Mouse (Mus musculus): ENCODE results near the gene Scp2. TPM values are rescaled to one million over a fixed set of nuclear protein-coding genes. Genes with fewer than 3 reads are reported as not detected.
"Not testable (repeated sequence)": the region's sequence is repeated elsewhere in the genome, so short reads cannot be mapped to it uniquely, and the experiment has no call there.

The Scp2 gene
- polyA plus RNA-seq, 1 experiment from 2014 or later, result 212 TPM

DNA sequence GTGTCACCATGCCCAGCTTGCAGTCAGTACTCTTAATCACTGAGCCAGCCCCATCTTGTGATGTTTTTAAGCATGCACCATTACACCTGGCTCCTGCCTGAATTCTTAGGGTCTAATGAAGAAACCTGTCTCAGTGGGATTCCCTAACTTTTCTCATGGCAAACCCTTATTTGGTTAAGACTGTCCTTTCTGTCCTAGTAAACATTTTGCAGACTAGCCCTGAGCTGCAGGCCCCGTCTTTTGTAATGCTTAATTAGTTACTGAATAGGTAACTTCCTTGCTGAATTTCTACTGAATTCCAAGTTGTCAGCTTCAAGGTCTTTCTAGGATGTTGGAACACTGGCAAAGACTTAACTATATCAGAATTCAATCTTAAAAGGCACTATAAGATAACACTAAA, 10.3 kb upstream of the Scp2 start:
- DNase-seq; H3K4me3 ChIP-seq (replicated peaks; ENCODE audit: low read depth, low read length); H3K27me3 ChIP-seq (ENCODE audit: control insufficient read depth, insufficient read depth, low read length); ATAC-seq (ENCODE audit: low FRiP score, low TSS enrichment); H3K4me2 ChIP-seq (ENCODE audit: low read length); H3K9ac ChIP-seq (replicated peaks; ENCODE audit: low read length); H3K36me3 ChIP-seq (ENCODE audit: control insufficient read depth, insufficient read depth, low read length); H3K9me3 ChIP-seq (ENCODE audit: control insufficient read depth, low read length); H3K27ac ChIP-seq (replicated peaks; ENCODE audit: low read depth, low read length); H3K4me1 ChIP-seq (ENCODE audit: control insufficient read depth, insufficient read depth, low read length): not testable (repeated sequence)
- 89% methylated on average over 1 of the region's 1 CpGs for WGBS

- H3K4me2 ChIP-seq (ENCODE audit: low read length); H3K4me1 ChIP-seq (ENCODE audit: control insufficient read depth, insufficient read depth, low read length); H3K27me3 ChIP-seq (ENCODE audit: control insufficient read depth, insufficient read depth, low read length); H3K9me3 ChIP-seq (ENCODE audit: control insufficient read depth, low read length); H3K4me3 ChIP-seq (replicated peaks; ENCODE audit: low read depth, low read length); H3K36me3 ChIP-seq (ENCODE audit: control insufficient read depth, insufficient read depth, low read length); ATAC-seq (ENCODE audit: low FRiP score, low TSS enrichment); DNase-seq; H3K27ac ChIP-seq (replicated peaks; ENCODE audit: low read depth, low read length); H3K9ac ChIP-seq (replicated peaks; ENCODE audit: low read length): not testable (repeated sequence)
- 31% methylated on average over 3 of the region's 3 CpGs for WGBS
Measured at GRCm38 (mm10) chr4:108145554-108145953, 756 bp upstream of the Scp2 start.

DNA sequence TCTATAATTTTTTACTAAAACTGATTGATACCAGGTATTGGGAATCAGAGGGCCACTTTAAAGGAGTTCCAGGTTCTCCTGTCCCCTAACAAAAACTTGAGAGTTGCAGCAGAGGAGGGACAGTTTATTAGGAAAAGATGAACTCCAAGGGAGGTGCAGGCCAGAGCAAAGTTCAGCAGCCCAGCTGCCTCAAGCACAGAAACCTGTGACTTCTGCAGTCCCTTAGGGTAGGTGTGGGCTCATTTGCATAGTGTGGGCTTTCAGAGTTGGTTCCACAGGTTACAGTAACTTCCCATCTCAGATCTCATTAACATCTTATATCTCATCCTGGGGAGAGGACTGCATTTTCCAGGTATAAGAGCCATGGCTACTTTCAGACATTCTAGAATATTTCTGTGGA, 1.0 kb downstream of the Scp2 start:
- Histone ChIP-seq H3K9ac (replicated peaks; ENCODE audit: low read length) (no peak overlapping the region), H3K4me2 (ENCODE audit: low read length) (no peak overlapping the region), H3K27ac (replicated peaks; ENCODE audit: low read depth, low read length) (no peak overlapping the region), H3K4me3 (replicated peaks; ENCODE audit: low read depth, low read length) (no peak overlapping the region), H3K36me3 (ENCODE audit: control insufficient read depth, insufficient read depth, low read length) (no peaks in the 10 kb centered on the region), H3K9me3 (ENCODE audit: control insufficient read depth, low read length) (no peaks in the 10 kb centered on the region), H3K4me1 (ENCODE audit: control insufficient read depth, insufficient read depth, low read length) (no peaks in the 10 kb centered on the region), H3K27me3 (ENCODE audit: control insufficient read depth, insufficient read depth, low read length) (no peaks in the 10 kb centered on the region)
- DNase-seq (no peak), ATAC-seq (ENCODE audit: low FRiP score, low TSS enrichment) (no peak)

- not testable (repeated sequence) for H3K4me2 ChIP-seq (ENCODE audit: low read length); H3K4me1 ChIP-seq (ENCODE audit: control insufficient read depth, insufficient read depth, low read length); H3K27me3 ChIP-seq (ENCODE audit: control insufficient read depth, insufficient read depth, low read length); H3K27ac ChIP-seq (replicated peaks; ENCODE audit: low read depth, low read length); H3K9ac ChIP-seq (replicated peaks; ENCODE audit: low read length); DNase-seq; H3K36me3 ChIP-seq (ENCODE audit: control insufficient read depth, insufficient read depth, low read length); ATAC-seq (ENCODE audit: low FRiP score, low TSS enrichment); H3K4me3 ChIP-seq (replicated peaks; ENCODE audit: low read depth, low read length); H3K9me3 ChIP-seq (ENCODE audit: control insufficient read depth, low read length)
- 92% methylated on average over 2 of the region's 2 CpGs for WGBS
Measured at GRCm38 (mm10) chr4:108143178-108143577, 1.6 kb downstream of the Scp2 start.

- no peaks in the 10 kb centered on the region for H3K9me3 ChIP-seq (ENCODE audit: control insufficient read depth, low read length)
- no peak overlapping the region for H3K27ac ChIP-seq (replicated peaks; ENCODE audit: low read depth, low read length)
- H3K4me1 ChIP-seq (ENCODE audit: control insufficient read depth, insufficient read depth, low read length), result no peaks in the 10 kb centered on the region
- H3K4me2 ChIP-seq (ENCODE audit: low read length), result no peak overlapping the region
- ATAC-seq (ENCODE audit: low FRiP score, low TSS enrichment) (no peak), DNase-seq (no peak)
- no peak overlapping the region for H3K9ac ChIP-seq (replicated peaks; ENCODE audit: low read length)
- no peaks in the 10 kb centered on the region for H3K36me3 ChIP-seq (ENCODE audit: control insufficient read depth, insufficient read depth, low read length)
- 86% methylated on average over 5 of the region's 5 CpGs for WGBS
- no peaks in the 10 kb centered on the region for H3K27me3 ChIP-seq (ENCODE audit: control insufficient read depth, insufficient read depth, low read length)
- H3K4me3 ChIP-seq (replicated peaks; ENCODE audit: low read depth, low read length), result no peak overlapping the region
Measured at GRCm38 (mm10) chr4:108136938-108137337, 7.9 kb downstream of the Scp2 start.

DNA sequence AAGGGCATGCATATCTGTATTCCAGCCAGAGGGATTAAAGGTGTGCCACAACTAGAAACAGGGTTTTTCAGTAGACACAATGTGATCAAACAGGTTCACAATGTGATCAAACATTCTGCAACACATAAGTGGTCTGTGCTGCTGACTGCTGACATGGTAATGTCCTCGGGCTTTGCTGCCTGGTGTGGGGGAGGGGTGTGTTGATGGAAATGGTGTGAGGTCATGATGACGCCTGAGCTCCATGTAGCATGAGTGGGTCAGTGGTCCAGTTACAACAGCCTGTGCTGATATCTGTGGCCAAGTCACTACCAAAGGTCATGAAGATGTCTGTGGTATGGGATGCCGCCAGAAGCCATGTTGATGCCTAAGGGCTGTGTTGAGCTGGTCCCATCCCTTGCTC, 14.3 kb downstream of the Scp2 start:
- no peak for DNase-seq
- H3K4me1 ChIP-seq (ENCODE audit: control insufficient read depth, insufficient read depth, low read length), result no peaks in the 10 kb centered on the region
- H3K4me2 ChIP-seq (ENCODE audit: low read length), result no peak overlapping the region
- H3K9ac ChIP-seq (replicated peaks; ENCODE audit: low read length), result no peak overlapping the region
- H3K4me3 ChIP-seq (replicated peaks; ENCODE audit: low read depth, low read length), result no peak overlapping the region
- ATAC-seq (ENCODE audit: low FRiP score, low TSS enrichment), result no peak
- H3K27me3 ChIP-seq (ENCODE audit: control insufficient read depth, insufficient read depth, low read length), result no peaks in the 10 kb centered on the region
- no peaks in the 10 kb centered on the region for H3K36me3 ChIP-seq (ENCODE audit: control insufficient read depth, insufficient read depth, low read length)
- no peaks in the 10 kb centered on the region for H3K9me3 ChIP-seq (ENCODE audit: control insufficient read depth, low read length)
- WGBS, result 88% methylated on average over 3 of the region's 3 CpGs
- no peak overlapping the region for H3K27ac ChIP-seq (replicated peaks; ENCODE audit: low read depth, low read length)

GRCm38 (mm10) chr4:108128339-108128738, 16.5 kb downstream of the Scp2 start:
- ATAC-seq (ENCODE audit: low FRiP score, low TSS enrichment), result no peak
- DNase-seq, result no peak
- Histone ChIP-seq H3K4me2 (ENCODE audit: low read length) (no peak overlapping the region), H3K9ac (replicated peaks; ENCODE audit: low read length) (no peak overlapping the region), H3K27ac (replicated peaks; ENCODE audit: low read depth, low read length) (no peak overlapping the region), H3K36me3 (ENCODE audit: control insufficient read depth, insufficient read depth, low read length) (no peaks in the 10 kb centered on the region), H3K4me1 (ENCODE audit: control insufficient read depth, insufficient read depth, low read length) (no peaks in the 10 kb centered on the region), H3K4me3 (replicated peaks; ENCODE audit: low read depth, low read length) (no peak overlapping the region), H3K27me3 (ENCODE audit: control insufficient read depth, insufficient read depth, low read length) (no peaks in the 10 kb centered on the region), H3K9me3 (ENCODE audit: control insufficient read depth, low read length) (no peaks in the 10 kb centered on the region)
- WGBS, result 95% methylated on average over 2 of the region's 2 CpGs

GRCm38 (mm10) chr4:108127516-108127915, 17.3 kb downstream of the Scp2 start:
- ATAC-seq (ENCODE audit: low FRiP score, low TSS enrichment), result no peak
- H3K9me3 ChIP-seq (ENCODE audit: control insufficient read depth, low read length), result no peaks in the 10 kb centered on the region
- no peak overlapping the region for H3K4me3 ChIP-seq (replicated peaks; ENCODE audit: low read depth, low read length)
- H3K36me3 ChIP-seq (ENCODE audit: control insufficient read depth, insufficient read depth, low read length), result no peaks in the 10 kb centered on the region
- H3K4me1 ChIP-seq (ENCODE audit: control insufficient read depth, insufficient read depth, low read length), result no peaks in the 10 kb centered on the region
- no peak for DNase-seq
- H3K27me3 ChIP-seq (ENCODE audit: control insufficient read depth, insufficient read depth, low read length), result no peaks in the 10 kb centered on the region
- H3K27ac ChIP-seq (replicated peaks; ENCODE audit: low read depth, low read length), result no peak overlapping the region
- 88% methylated on average over 5 of the region's 5 CpGs for WGBS
- H3K4me2 ChIP-seq (ENCODE audit: low read length), result no peak overlapping the region
- H3K9ac ChIP-seq (replicated peaks; ENCODE audit: low read length), result no peak overlapping the region

GRCm38 (mm10) chr4:108126260-108126659, 18.5 kb downstream of the Scp2 start:
- DNase-seq (no peak), ATAC-seq (ENCODE audit: low FRiP score, low TSS enrichment) (no peak)
- Histone ChIP-seq H3K4me3 (replicated peaks; ENCODE audit: low read depth, low read length) (no peak overlapping the region), H3K9me3 (ENCODE audit: control insufficient read depth, low read length) (no peaks in the 10 kb centered on the region), H3K4me1 (ENCODE audit: control insufficient read depth, insufficient read depth, low read length) (no peaks in the 10 kb centered on the region), H3K9ac (replicated peaks; ENCODE audit: low read length) (no peak overlapping the region), H3K4me2 (ENCODE audit: low read length) (no peak overlapping the region), H3K27ac (replicated peaks; ENCODE audit: low read depth, low read length) (no peak overlapping the region), H3K36me3 (ENCODE audit: control insufficient read depth, insufficient read depth, low read length) (no peaks in the 10 kb centered on the region), H3K27me3 (ENCODE audit: control insufficient read depth, insufficient read depth, low read length) (no peaks in the 10 kb centered on the region)
- 92% methylated on average over 4 of the region's 4 CpGs for WGBS
